ENCODE assay signal across 17 mouse cellular contexts in genomic region chr17:78318810-78319209, GRCm38 (mm10).
"Had no signal": no experiment of that assay in that cellular context is flagged by ENCODE, and none has a peak within 500 bp of the region (broad histone marks: within the 10 kb centered on the region; RNA-seq: fewer than 3 reads in every experiment).

No protein-coding gene starts in this region.

- H3K4me2 ChIP-seq: liver, embryonic 11.5 days; liver, embryonic 13.5 days; liver, embryonic 15.5 days; lung, embryonic 15.5 days; midbrain, embryonic 12.5 days; neural tube, embryonic 12.5 days had no signal

- H3K4me3 ChIP-seq: liver, embryonic 13.5 days; liver, embryonic 15.5 days; lung, embryonic 15.5 days; midbrain, embryonic 10.5 days; midbrain, embryonic 12.5 days; myocyte; neural tube, embryonic 12.5 days had no signal

- H3K36me3 ChIP-seq: liver, embryonic 13.5 days; liver, embryonic 15.5 days; lung, embryonic 15.5 days had no signal

- H3K27ac ChIP-seq: liver, embryonic 13.5 days; liver, embryonic 15.5 days; lung, embryonic 15.5 days; midbrain, embryonic 10.5 days; midbrain, embryonic 12.5 days; neural tube, embryonic 12.5 days had no signal

- DNase-seq: liver; liver, embryonic 13.5 days; liver, postnatal 0 days; midbrain, embryonic 14.5 days; right cerebral cortex, postnatal 14 days; spleen, adult 18-20 months; thymus, adult 18-20 months; thymus, postnatal 14 days; thymus, postnatal 36 days had no signal

- H3K9ac ChIP-seq: liver, embryonic 13.5 days; liver, embryonic 15.5 days; liver, postnatal 0 days; lung, embryonic 15.5 days; midbrain, embryonic 12.5 days; neural tube, embryonic 12.5 days had no signal

- H3K9me3 ChIP-seq: liver, embryonic 13.5 days; liver, embryonic 15.5 days; lung, embryonic 15.5 days; midbrain, embryonic 10.5 days; midbrain, embryonic 12.5 days; neural tube, embryonic 12.5 days had no signal

- H3K4me1 ChIP-seq: neural tube, embryonic 12.5 days had no signal

- H3K27me3 ChIP-seq: liver, embryonic 13.5 days; liver, embryonic 15.5 days; midbrain, embryonic 12.5 days; neural tube, embryonic 12.5 days had no signal

- ATAC-seq: liver, postnatal 0 days; midbrain, embryonic 16.5 days had no signal
